Mouse (Mus musculus): ENCODE measurements around the gene Psg16. TPM values are rescaled to one million over a fixed set of nuclear protein-coding genes. Genes with fewer than 3 reads are reported as not detected.

Gene Psg16
- total and polyA plus RNA-seq, 3 experiments: 0.23 to 0.67 TPM; not detected in 1

- Histone ChIP-seq H3K27ac (ENCODE audit: control insufficient read depth, low read depth, low read length) (no peak overlapping the region), H3K4me3 (ENCODE audit: control insufficient read depth in 1 of 2, insufficient read depth in 1 of 2, low read depth in 2 of 2, low read length in 2 of 2) (no peak overlapping the region), H3K27me3 (ENCODE audit: control insufficient read depth in 1 of 2, insufficient read depth in 2 of 2, low read length in 2 of 2) (no peaks in the 10 kb centered on the region), H3K79me2 (ENCODE audit: control insufficient read depth, insufficient read depth, low read length, poor library complexity) (no peaks in the 10 kb centered on the region), H3K4me1 (ENCODE audit: control insufficient read depth in 1 of 2, insufficient read depth in 2 of 2, low read length in 2 of 2) (no peaks in the 10 kb centered on the region), H3K9ac (ENCODE audit: control insufficient read depth, low read depth, low read length, poor library complexity, severe bottlenecking) (no peak overlapping the region), H3K36me3 (ENCODE audit: control insufficient read depth in 1 of 2, insufficient read depth in 2 of 2, low read length in 2 of 2) (no peaks in the 10 kb centered on the region), H3K9me3 (replicated peaks; ENCODE audit: insufficient read depth, low read length) (no peaks in the 10 kb centered on the region)
- TF ChIP-seq HCFC1 (IDR thresholded peaks at IDR 0.05; ENCODE audit: low read depth, low read length) (no peak), RCOR1 (IDR thresholded peaks at IDR 0.05; ENCODE audit: low read depth, low read length) (no peak), ZMIZ1 (IDR thresholded peaks at IDR 0.05; ENCODE audit: low read depth, low read length) (no peak), RAD21 (IDR thresholded peaks at IDR 0.05; ENCODE audit: low read depth, low read length) (no peak), NELFE (IDR thresholded peaks at IDR 0.05; ENCODE audit: low read depth, low read length) (no peak), MAX (IDR thresholded peaks at IDR 0.05; ENCODE audit: low read length) (no peak), NRF1 (IDR thresholded peaks at IDR 0.05; ENCODE audit: insufficient read depth, low read depth, low read length, poor library complexity, severe bottlenecking) (no peak), MEF2A (IDR thresholded peaks at IDR 0.05; ENCODE audit: extremely low read depth, insufficient replicate concordance, low read depth, low read length, poor library complexity, severe bottlenecking) (no peak), GATA1 (IDR thresholded peaks at IDR 0.05; ENCODE audit: low read depth, low read length) (no peak), KAT2A (conservative IDR thresholded peaks at IDR 0.05; ENCODE audit: low read depth, low read length) (no peak), POLR2AphosphoS5 (IDR thresholded peaks at IDR 0.05; ENCODE audit: borderline replicate concordance, low read depth, low read length) (no peak), MAZ (IDR thresholded peaks at IDR 0.05; ENCODE audit: low read depth, low read length) (no peak), TAL1 (IDR thresholded peaks at IDR 0.05; ENCODE audit: low read length) (no peak), TBP (IDR thresholded peaks at IDR 0.05; ENCODE audit: low read depth, low read length) (no peak), ELF1 (IDR thresholded peaks at IDR 0.05; ENCODE audit: low read depth, low read length) (no peak), GABPA (IDR thresholded peaks at IDR 0.05; ENCODE audit: low read depth, low read length) (no peak), E2F4 (IDR thresholded peaks at IDR 0.05; ENCODE audit: borderline replicate concordance, low read depth, low read length) (no peak)
- DNase-seq (ENCODE audit: low read depth, low spot score): no peak
Observed at GRCm38 (mm10) chr7:17087731-17088130, 13.9 kb downstream of the Psg16 start.

GRCm38 (mm10) chr7:17090058-17090585 lies 16.3 kb downstream of the Psg16 start:
- no peaks in the 10 kb centered on the region for H3K27me3 ChIP-seq (ENCODE audit: control insufficient read depth in 1 of 2, insufficient read depth in 2 of 2, low read length in 2 of 2)
- no peak overlapping the region for H3K4me3 ChIP-seq (ENCODE audit: control insufficient read depth in 1 of 2, insufficient read depth in 1 of 2, low read depth in 2 of 2, low read length in 2 of 2)
- no peaks in the 10 kb centered on the region for H3K4me1 ChIP-seq (ENCODE audit: control insufficient read depth in 1 of 2, insufficient read depth in 2 of 2, low read length in 2 of 2)
- DNase-seq (ENCODE audit: low read depth, low spot score): no peak
- H3K9me3 ChIP-seq (replicated peaks; ENCODE audit: insufficient read depth, low read length): no peaks in the 10 kb centered on the region
- no peak overlapping the region for H3K27ac ChIP-seq (ENCODE audit: control insufficient read depth, low read depth, low read length)
- H3K36me3 ChIP-seq (ENCODE audit: control insufficient read depth in 1 of 2, insufficient read depth in 2 of 2, low read length in 2 of 2): no peaks in the 10 kb centered on the region
- H3K79me2 ChIP-seq (ENCODE audit: control insufficient read depth, insufficient read depth, low read length, poor library complexity): no peaks in the 10 kb centered on the region
- H3K9ac ChIP-seq (ENCODE audit: control insufficient read depth, low read depth, low read length, poor library complexity, severe bottlenecking): no peak overlapping the region
- TF ChIP-seq BHLHE40 (IDR thresholded peaks at IDR 0.05; ENCODE audit: borderline replicate concordance, low read depth, low read length): no peak
- no peak for TF ChIP-seq USF1 (IDR thresholded peaks at IDR 0.05; ENCODE audit: low read depth, low read length)
- TF ChIP-seq SMC3 (IDR thresholded peaks at IDR 0.05; ENCODE audit: low read depth, low read length): no peak
- TF ChIP-seq E2F4 (IDR thresholded peaks at IDR 0.05; ENCODE audit: borderline replicate concordance, low read depth, low read length): no peak
- no peak for TF ChIP-seq POLR2AphosphoS2 (IDR thresholded peaks at IDR 0.05; ENCODE audit: low read length)
- no peak for TF ChIP-seq EP300 (IDR thresholded peaks at IDR 0.05; ENCODE audit: low read depth in 1 of 2, low read length in 2 of 2)
- no peak for TF ChIP-seq ZNF384 (IDR thresholded peaks at IDR 0.05; ENCODE audit: low read depth, low read length)
- no peak for TF ChIP-seq POLR2AphosphoS5 (IDR thresholded peaks at IDR 0.05; ENCODE audit: borderline replicate concordance, low read depth, low read length)
- TF ChIP-seq ZMIZ1 (IDR thresholded peaks at IDR 0.05; ENCODE audit: low read depth, low read length): no peak
- TF ChIP-seq ZKSCAN1 (IDR thresholded peaks at IDR 0.05; ENCODE audit: low read depth, low read length): no peak
- TF ChIP-seq CTCF (IDR thresholded peaks at IDR 0.05 in 2 of 3, conservative IDR thresholded peaks at IDR 0.05 in 1 of 3; ENCODE audit: control insufficient read depth in 1 of 3, insufficient read depth in 1 of 3, low read depth in 2 of 3, low read length in 3 of 3, poor library complexity in 1 of 3, severe bottlenecking in 1 of 3): no peak
- no peak for TF ChIP-seq ZC3H11A (IDR thresholded peaks at IDR 0.05; ENCODE audit: low read depth, low read length)
- TF ChIP-seq POLR2A (IDR thresholded peaks at IDR 0.05; ENCODE audit: control insufficient read depth in 1 of 2, insufficient read depth in 1 of 2, low read depth in 1 of 2, low read length in 2 of 2, poor library complexity in 1 of 2): no peak
- no peak for TF ChIP-seq TAL1 (IDR thresholded peaks at IDR 0.05; ENCODE audit: low read length)
- TF ChIP-seq UBTF (IDR thresholded peaks at IDR 0.05; ENCODE audit: borderline replicate concordance, insufficient read depth, low read depth, low read length): no peak
- TF ChIP-seq MXI1 (IDR thresholded peaks at IDR 0.05; ENCODE audit: low read depth, low read length): no peak
- TF ChIP-seq KAT2A (conservative IDR thresholded peaks at IDR 0.05; ENCODE audit: low read depth, low read length): no peak
- no peak for TF ChIP-seq HCFC1 (IDR thresholded peaks at IDR 0.05; ENCODE audit: low read depth, low read length)
